Mouse (Mus musculus) frontal cortex, adult (tissue): ENCODE data around the gene Rlim.

Source experiments
- ATAC-seq: cut with Nextera tagmentation; 2 replicates; pipeline ENCODE4 v1.9.2; 2017; ENCODE audit warnings: mild to moderate bottlenecking, moderate library complexity, mixed read lengths; ENCODE audit not compliant: low TSS enrichment

Rlim gene

GRCm38 (mm10) chrX:103981169-103981689 is at the start of gene Rlim:
Gene Rlim, minus strand, starts transcription at chrX:103981284.
- ATAC-seq: peak; percentile 100

- ATAC-seq: no peak
Observed at GRCm38 (mm10) chrX:104017196-104017595, 36.1 kb upstream of the Rlim start.

GRCm38 (mm10) chrX:104015048-104015447 is 34.0 kb upstream of the Rlim start:
- no peak for ATAC-seq

- no peak for ATAC-seq
Observed at GRCm38 (mm10) chrX:104013318-104013811, 32.3 kb upstream of the Rlim start.

- ATAC-seq: no peak
Observed at GRCm38 (mm10) chrX:103994741-103995140, 13.7 kb upstream of the Rlim start.

- no peak for ATAC-seq
Observed at GRCm38 (mm10) chrX:103993864-103994263, 12.8 kb upstream of the Rlim start.

GRCm38 (mm10) chrX:103991702-103992101 is 10.6 kb upstream of the Rlim start:
- ATAC-seq: no peak

GRCm38 (mm10) chrX:103990392-103990791 is 9.3 kb upstream of the Rlim start:
- no peak for ATAC-seq

- ATAC-seq: no peak
Observed at GRCm38 (mm10) chrX:103987215-103987964, 6.3 kb upstream of the Rlim start.

GRCm38 (mm10) chrX:103986159-103986558 is 5.1 kb upstream of the Rlim start:
- no peak for ATAC-seq

- ATAC-seq: no peak
Observed at GRCm38 (mm10) chrX:103984992-103985391, 3.9 kb upstream of the Rlim start.

GRCm38 (mm10) chrX:103981806-103982205 is 722 bp upstream of the Rlim start:
- ATAC-seq: no peak

- ATAC-seq: peak; percentile 46
Observed at GRCm38 (mm10) chrX:103980590-103981168, 405 bp downstream of the Rlim start.

GRCm38 (mm10) chrX:103980036-103980435 is 1.0 kb downstream of the Rlim start:
- no peak for ATAC-seq

- no peak for ATAC-seq
Observed at GRCm38 (mm10) chrX:103939701-103940100, 41.4 kb downstream of the Rlim start.

- no peak for ATAC-seq
Observed at GRCm38 (mm10) chrX:103937333-103937732, 43.8 kb downstream of the Rlim start.

GRCm38 (mm10) chrX:103922436-103922835 is 58.6 kb downstream of the Rlim start:
- no peak for ATAC-seq

- no peak for ATAC-seq
Observed at GRCm38 (mm10) chrX:103918954-103919353, 62.1 kb downstream of the Rlim start.

- peak; percentile 83 for ATAC-seq
Observed at GRCm38 (mm10) chrX:103914790-103915189, 66.3 kb downstream of the Rlim start.
